Mouse (Mus musculus): ENCODE measurements around the gene Scg3. TPM values are rescaled to one million over a fixed set of nuclear protein-coding genes. Genes with fewer than 3 reads are reported as not detected.
"Not testable (repeated sequence)": the region's sequence is repeated elsewhere in the genome, so short reads cannot be mapped to it uniquely, and the experiment has no call there.

Gene Scg3
- polyA plus RNA-seq, 1 experiment from 2014 or later = 2.2 TPM

GRCm38 (mm10) chr9:75624983-75625555 is 58.8 kb downstream of the Scg3 start:
- peak; percentile 62 for ATAC-seq (ENCODE audit: insufficient number of reproducible peaks, insufficient read depth, low FRiP score, low TSS enrichment, low read depth)
- Histone ChIP-seq H3K9me3 (no peaks in the 10 kb centered on the region), H3K4me3 (peak overlapping the region; percentile 79), H3K4me1 (peaks cover 17% of the 10 kb centered on the region; the same call in 1 of the 2 replicates), H3K27me3 (no peaks in the 10 kb centered on the region), H3K9ac (peak overlapping the region; percentile 94), H3K36me3 (no peaks in the 10 kb centered on the region), H3K27ac (peak overlapping the region; percentile 92), H3K4me2 (peak overlapping the region; percentile 84)
- WGBS = 14% methylated on average over 18 of the region's 18 CpGs

- H3K9ac ChIP-seq = no peak overlapping the region
- no peak overlapping the region for H3K27ac ChIP-seq
- no peak for ATAC-seq (ENCODE audit: insufficient number of reproducible peaks, insufficient read depth, low FRiP score, low TSS enrichment, low read depth)
- H3K4me3 ChIP-seq = no peak overlapping the region
- no peaks in the 10 kb centered on the region for H3K27me3 ChIP-seq
- H3K4me1 ChIP-seq = peaks cover 8% of the 10 kb centered on the region; the same call in 1 of the 2 replicates
- no peaks in the 10 kb centered on the region for H3K36me3 ChIP-seq
- H3K9me3 ChIP-seq = no peaks in the 10 kb centered on the region
- WGBS = 81% methylated on average over 3 of the region's 3 CpGs
- H3K4me2 ChIP-seq = no peak overlapping the region
Measured at GRCm38 (mm10) chr9:75621428-75621827, 62.4 kb downstream of the Scg3 start.

GRCm38 (mm10) chr9:75619761-75620160 is 64.1 kb downstream of the Scg3 start:
- H3K27ac ChIP-seq; H3K36me3 ChIP-seq; H3K4me3 ChIP-seq; H3K4me2 ChIP-seq; H3K9me3 ChIP-seq; H3K4me1 ChIP-seq; H3K9ac ChIP-seq; H3K27me3 ChIP-seq; ATAC-seq (ENCODE audit: insufficient number of reproducible peaks, insufficient read depth, low FRiP score, low TSS enrichment, low read depth): not testable (repeated sequence)
- WGBS = 93% methylated on average over 2 of the region's 2 CpGs

DNA sequence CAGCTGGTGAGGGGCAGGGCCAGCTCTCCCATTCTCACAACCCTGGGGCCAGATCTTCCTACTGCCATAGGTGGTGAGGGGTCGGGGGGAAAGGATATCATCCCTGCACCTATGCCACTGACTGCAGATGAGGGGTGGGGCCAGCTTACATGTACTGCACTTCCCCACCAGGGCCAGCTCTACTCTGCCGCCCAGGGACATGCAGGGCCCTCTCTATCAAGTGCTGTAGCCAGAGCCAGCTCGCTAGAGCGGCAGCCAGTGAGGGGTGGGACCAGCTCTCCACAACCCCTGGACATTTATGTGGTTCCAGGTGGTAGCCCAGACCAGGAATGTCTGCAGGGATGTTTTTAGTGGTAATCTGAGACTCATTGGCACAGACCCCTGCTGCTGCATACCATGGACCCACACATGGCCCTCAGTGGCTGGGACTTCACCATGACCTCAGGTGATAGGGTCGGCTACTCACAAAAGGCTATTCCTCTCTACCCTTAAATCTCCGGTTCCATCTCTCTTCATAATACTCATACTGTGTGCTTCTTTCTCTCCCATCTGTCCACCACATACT is 64.9 kb downstream of the Scg3 start:
- 82% methylated on average over 6 of the region's 6 CpGs for whole genome bisulfite sequencing
- H3K9ac ChIP-seq = no peak overlapping the region
- H3K4me1 ChIP-seq = no peaks in the 10 kb centered on the region
- H3K4me3 ChIP-seq = no peak overlapping the region
- 0 out of 2 replicates have a peak, but pooled peaks have one; percentile 20 for ATAC-seq (ENCODE audit: insufficient number of reproducible peaks, insufficient read depth, low FRiP score, low TSS enrichment, low read depth)
- no peaks in the 10 kb centered on the region for H3K9me3 ChIP-seq
- no peaks in the 10 kb centered on the region for H3K36me3 ChIP-seq
- no peak overlapping the region for H3K27ac ChIP-seq
- H3K4me2 ChIP-seq = no peak overlapping the region
- no peaks in the 10 kb centered on the region for H3K27me3 ChIP-seq

DNA sequence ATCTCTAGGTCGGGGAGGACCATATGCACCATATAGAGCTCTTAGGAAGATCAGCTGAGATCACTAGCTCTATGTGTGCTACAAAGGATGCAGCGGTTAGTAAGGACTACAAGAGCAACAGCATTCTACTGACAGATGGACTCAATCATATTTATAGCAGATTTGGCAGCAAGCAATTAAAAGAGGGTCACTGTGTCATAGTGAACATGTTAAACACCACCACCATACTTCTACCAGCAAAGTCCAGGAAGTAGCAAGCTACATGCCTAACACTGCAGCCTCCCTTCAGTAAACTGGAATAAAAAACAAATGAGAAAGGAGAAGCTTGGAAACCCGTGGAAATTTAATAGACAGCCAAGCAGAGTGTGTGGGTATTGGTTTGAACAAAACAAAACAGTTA is 67.3 kb downstream of the Scg3 start:
- H3K27ac ChIP-seq = no peak overlapping the region
- no peak overlapping the region for H3K4me3 ChIP-seq
- no peaks in the 10 kb centered on the region for H3K27me3 ChIP-seq
- no peaks in the 10 kb centered on the region for H3K4me1 ChIP-seq
- no peak for ATAC-seq (ENCODE audit: insufficient number of reproducible peaks, insufficient read depth, low FRiP score, low TSS enrichment, low read depth)
- H3K9ac ChIP-seq = no peak overlapping the region
- no peaks in the 10 kb centered on the region for H3K9me3 ChIP-seq
- WGBS = 69% methylated on average over 3 of the region's 3 CpGs
- no peak overlapping the region for H3K4me2 ChIP-seq
- no peaks in the 10 kb centered on the region for H3K36me3 ChIP-seq

DNA sequence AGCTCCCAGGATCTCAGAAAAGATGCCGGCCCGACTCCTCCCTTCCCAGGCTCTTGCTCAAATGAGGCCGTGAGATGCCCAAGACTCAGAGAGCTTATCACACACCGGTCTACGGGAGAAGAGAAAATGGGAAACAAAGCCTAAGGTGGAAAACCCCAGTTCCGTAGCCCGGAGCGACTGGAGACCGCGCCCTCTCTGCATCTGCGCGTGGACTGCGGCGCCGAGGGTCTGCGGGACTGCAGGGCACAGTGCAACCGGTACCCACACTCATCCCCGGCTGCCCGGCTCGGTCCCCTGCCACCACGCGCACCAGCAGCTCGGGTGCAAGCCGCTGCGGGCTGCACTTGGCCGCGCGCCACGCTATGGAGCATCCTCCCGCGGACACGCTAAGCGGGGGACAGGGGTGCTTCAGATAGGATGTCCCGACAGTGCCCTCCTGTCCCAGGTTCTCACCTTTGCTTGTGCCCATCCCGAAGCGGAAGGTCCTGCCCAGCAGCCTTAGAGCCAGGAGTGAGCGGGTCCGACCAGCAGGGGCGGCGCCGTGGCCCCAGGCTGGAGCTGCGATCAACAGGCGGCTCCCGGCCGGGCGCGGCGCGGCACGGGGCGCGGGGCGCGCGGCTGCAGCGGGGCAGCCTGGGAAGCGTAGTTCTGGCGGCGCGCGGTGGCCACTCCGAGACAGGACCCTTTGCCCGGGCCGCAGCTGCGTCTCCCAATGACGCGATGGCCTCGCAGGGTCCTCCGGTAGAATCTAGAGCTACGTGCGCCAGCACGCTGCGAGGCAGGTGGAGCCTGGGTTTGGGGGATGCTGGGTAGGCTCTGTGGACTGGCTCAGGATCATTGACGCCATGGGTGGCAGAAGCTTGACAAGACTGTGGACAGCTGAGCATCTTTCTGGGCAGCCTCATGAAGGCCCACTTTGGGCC is 73.0 kb downstream of the Scg3 start, which contains the start of gene Tmod2:
TSS of gene Tmod2 (minus strand) at position 755 of the 923 bp plus-strand sequence.
- under 1% methylated on average over 74 of the region's 74 CpGs for WGBS
- peaks cover 3% of the 10 kb centered on the region; the same call in 1 of the 2 replicates for H3K4me1 ChIP-seq
- ATAC-seq (ENCODE audit: insufficient number of reproducible peaks, insufficient read depth, low FRiP score, low TSS enrichment, low read depth) = peak; percentile 84
- H3K27ac ChIP-seq = no peak within 1 kb of the TSS
- H3K4me3 ChIP-seq = peak within 1 kb of the TSS; percentile 69
- peaks cover 7% of the 10 kb centered on the region; the same call in 1 of the 2 replicates for H3K27me3 ChIP-seq
- peak within 1 kb of the TSS; percentile 74 for H3K9ac ChIP-seq
- no peaks in the 10 kb centered on the region for H3K9me3 ChIP-seq
- H3K36me3 ChIP-seq = no peaks in the 10 kb centered on the region
- H3K4me2 ChIP-seq = peak within 1 kb of the TSS; percentile 97

DNA sequence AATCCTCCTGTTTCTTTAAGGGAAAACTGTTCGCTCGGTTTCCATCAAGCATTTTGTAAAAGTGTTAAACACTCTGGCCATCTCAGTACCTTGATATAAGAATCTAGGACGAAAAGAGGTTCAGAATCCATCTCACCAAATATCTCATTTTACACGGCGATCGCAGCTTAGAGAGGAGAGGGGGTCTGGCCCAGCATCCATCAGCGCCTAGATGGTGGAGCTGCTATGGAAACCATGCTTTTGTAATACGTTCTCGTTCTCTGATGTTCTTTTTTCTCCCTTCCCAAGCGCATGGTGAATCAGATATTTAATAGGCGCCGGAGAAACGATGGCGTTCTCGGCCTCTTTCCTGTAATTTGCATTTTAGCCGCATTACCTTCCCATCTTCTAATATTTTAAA is 73.9 kb downstream of the Scg3 start:
- Histone ChIP-seq H3K27ac (no peak overlapping the region), H3K4me1 (peaks cover 3% of the 10 kb centered on the region; the same call in 1 of the 2 replicates), H3K27me3 (peaks cover 7% of the 10 kb centered on the region; the same call in 1 of the 2 replicates), H3K9me3 (no peaks in the 10 kb centered on the region), H3K4me3 (peak overlapping the region; percentile 69), H3K36me3 (no peaks in the 10 kb centered on the region), H3K4me2 (peak overlapping the region; percentile 97), H3K9ac (peak overlapping the region; percentile 40; the same call in 1 of the 2 replicates)
- no peak for ATAC-seq (ENCODE audit: insufficient number of reproducible peaks, insufficient read depth, low FRiP score, low TSS enrichment, low read depth)
- 13% methylated on average over 16 of the region's 16 CpGs for WGBS

- no peak for ATAC-seq (ENCODE audit: insufficient number of reproducible peaks, insufficient read depth, low FRiP score, low TSS enrichment, low read depth)
- Histone ChIP-seq H3K4me3 (no peak overlapping the region), H3K27ac (no peak overlapping the region), H3K9me3 (no peaks in the 10 kb centered on the region), H3K4me1 (peaks cover 3% of the 10 kb centered on the region; the same call in 1 of the 2 replicates), H3K27me3 (peaks cover 7% of the 10 kb centered on the region; the same call in 1 of the 2 replicates), H3K36me3 (no peaks in the 10 kb centered on the region), H3K9ac (no peak overlapping the region), H3K4me2 (no peak overlapping the region; the same call in 1 of the 2 replicates)
- WGBS = 62% methylated on average over 1 of the region's 1 CpGs
Measured at GRCm38 (mm10) chr9:75609505-75609904, 74.4 kb downstream of the Scg3 start.

GRCm38 (mm10) chr9:75607496-75607895 is 76.4 kb downstream of the Scg3 start:
- Histone ChIP-seq H3K27ac (no peak overlapping the region), H3K27me3 (peaks cover 7% of the 10 kb centered on the region; the same call in 1 of the 2 replicates), H3K9ac (no peak overlapping the region), H3K4me3 (no peak overlapping the region), H3K9me3 (no peaks in the 10 kb centered on the region), H3K4me1 (peaks cover 3% of the 10 kb centered on the region; the same call in 1 of the 2 replicates), H3K36me3 (no peaks in the 10 kb centered on the region), H3K4me2 (no peak overlapping the region)
- no peak for ATAC-seq (ENCODE audit: insufficient number of reproducible peaks, insufficient read depth, low FRiP score, low TSS enrichment, low read depth)
- WGBS = 91% methylated on average over 4 of the region's 4 CpGs

GRCm38 (mm10) chr9:75601510-75601909 is 82.3 kb downstream of the Scg3 start:
- Histone ChIP-seq H3K4me3 (no peak overlapping the region), H3K9ac (no peak overlapping the region), H3K9me3 (no peaks in the 10 kb centered on the region), H3K36me3 (no peaks in the 10 kb centered on the region), H3K27ac (no peak overlapping the region), H3K4me2 (no peak overlapping the region), H3K4me1 (peaks cover 13% of the 10 kb centered on the region), H3K27me3 (no peaks in the 10 kb centered on the region)
- 38% methylated on average over 12 of the region's 12 CpGs for WGBS
- no peak for ATAC-seq (ENCODE audit: insufficient number of reproducible peaks, insufficient read depth, low FRiP score, low TSS enrichment, low read depth)

DNA sequence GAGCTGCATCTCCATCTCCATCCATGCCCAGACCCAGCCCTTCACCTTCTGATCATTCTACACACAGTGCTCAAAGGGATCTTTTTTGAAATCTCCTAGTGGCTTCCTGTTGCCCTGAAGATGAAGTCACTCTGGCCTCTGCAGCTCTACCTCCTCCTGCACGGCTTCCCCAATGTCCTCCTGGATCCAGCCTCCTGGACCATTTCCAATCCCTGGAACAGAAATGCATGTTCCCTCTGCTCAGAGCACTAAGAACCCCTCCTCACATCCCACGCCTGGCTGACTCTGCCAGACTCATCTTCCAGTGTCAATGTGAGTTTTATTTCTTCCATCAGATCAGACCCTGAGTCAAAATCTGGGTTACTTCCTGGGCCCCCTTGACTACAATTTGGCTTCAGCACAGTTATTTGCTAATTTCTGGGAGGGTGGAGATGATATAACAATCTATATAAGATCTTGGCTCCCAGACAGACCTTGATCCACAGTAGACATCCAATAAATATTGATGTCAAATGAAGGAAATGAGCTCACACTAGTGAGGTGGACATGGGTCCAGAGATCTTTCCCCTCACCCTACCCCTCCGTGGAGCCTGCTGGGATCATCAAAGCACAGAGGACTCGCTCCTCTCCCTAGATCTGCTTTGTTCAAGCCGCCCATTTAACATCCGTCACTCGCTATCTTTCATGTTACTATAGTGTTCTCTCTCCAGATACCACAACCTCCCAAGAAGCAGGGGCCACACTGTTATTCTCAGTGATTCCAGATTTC is 83.5 kb downstream of the Scg3 start:
- peaks cover 13% of the 10 kb centered on the region for H3K4me1 ChIP-seq
- 80% methylated on average over 7 of the region's 7 CpGs for WGBS
- H3K4me3 ChIP-seq = no peak overlapping the region
- no peak overlapping the region for H3K4me2 ChIP-seq
- H3K27me3 ChIP-seq = no peaks in the 10 kb centered on the region
- no peak overlapping the region for H3K9ac ChIP-seq
- H3K27ac ChIP-seq = no peak overlapping the region
- no peak for ATAC-seq (ENCODE audit: insufficient number of reproducible peaks, insufficient read depth, low FRiP score, low TSS enrichment, low read depth)
- no peaks in the 10 kb centered on the region for H3K9me3 ChIP-seq
- no peaks in the 10 kb centered on the region for H3K36me3 ChIP-seq

Data from embryonic facial prominence, embryonic 13.5 days (tissue).